In genomic region chr1:120013111-120013510, GRCm38 (mm10) we compare ENCODE assay signal across 8 mouse cellular contexts. TPM values are rescaled to one million over a fixed set of nuclear protein-coding genes. Genes with fewer than 3 reads are reported as not detected.
DNase-seq lines count a peak whose midpoint lies in the region; ATAC-seq and TF ChIP-seq lines count a peak whose summit lies in the region.
"Had no signal": no experiment of that assay in that cellular context is flagged by ENCODE, and none has a peak within 500 bp of the region (broad histone marks: within the 10 kb centered on the region; RNA-seq: fewer than 3 reads in every experiment).

No protein-coding gene starts in this region.

- no peaks in the 10 kb centered on the region for H3K9me3 ChIP-seq in E14TG2a.4 (ENCODE audit: low read length)
- H3K9me3 ChIP-seq: stomach, embryonic 15.5 days had no signal

- no peak for DNase-seq in Patski (ENCODE audit: low read depth, low spot score)
- peak; percentile 89 to 92 for DNase-seq in cerebellum, postnatal 10 days
- DNase-seq in gastrocnemius, postnatal 14 days = peak; percentile 61
- DNase-seq in kidney, postnatal 36 days = peak; percentile 56 to 91
- DNase-seq in lung, postnatal 14 days = peak; percentile 81
- peak; percentile 52 to 81 for DNase-seq in spleen, postnatal 10 days (ENCODE audit: low spot score in 2 of 2)

- no peaks in the 10 kb centered on the region for H3K36me3 ChIP-seq in E14TG2a.4 (ENCODE audit: insufficient read depth, low read length)
- H3K36me3 ChIP-seq: stomach, embryonic 15.5 days had no signal

- peaks cover 4% of the 10 kb centered on the region for H3K4me1 ChIP-seq in E14TG2a.4 (replicated peaks; ENCODE audit: low read depth, low read length)
- H3K4me1 ChIP-seq: stomach, embryonic 15.5 days had no signal

- intact Hi-C loops in gastrocnemius, postnatal 14 days (cut with DNase I; ENCODE audit: low total_unique reads) = no loop called here

- ATAC-seq in Patski = no peak

- in situ Hi-C loops in Patski (cut with MboI; ENCODE audit: low pct_unique_long_range_greater_than_20kb) = loop anchor here (5.0 to 10.0 kb wide), 3 partner anchors 96 to 458 kb away; no protein-coding TSS in a partner anchor

- POLR2A ChIA-PET in Patski (lab: Charles Lee) = interaction anchor here (0.5 to 1.7 kb wide), 2 partner anchors 11 to 202 kb away, joined by 3 to 5 read pairs; no protein-coding TSS in a partner anchor

- no peak overlapping the region for H3K4me3 ChIP-seq in E14TG2a.4 (replicated peaks; ENCODE audit: low read length)
- H3K4me3 ChIP-seq: stomach, embryonic 15.5 days had no signal

- H3K27me3 ChIP-seq in E14TG2a.4 (ENCODE audit: insufficient read depth, low read length) = peaks cover 42% of the 10 kb centered on the region
- H3K27me3 ChIP-seq in Patski = no peaks in the 10 kb centered on the region

- CTCF ChIA-PET in Patski (lab: Charles Lee) = interaction anchor here (0.8 to 2.7 kb wide), 17 partner anchors 9 to 555 kb away, joined by 3 to 14 read pairs (median 5); partner anchors contain the start of genes Cfap221 and Tmem177

- peak; percentile 79 for TF ChIP-seq CTCF in E14TG2a.4 (conservative IDR thresholded peaks at IDR 0.05; ENCODE audit: low read length)
- TF ChIP-seq CTCF in Patski (IDR thresholded peaks at IDR 0.05) = peak; percentile 92

RNA-seq across cellular contexts. Expression of gene Sctr, which starts 6.4 kb away (rescaled TPM):
- 0.04 TPM for polyA plus RNA-seq in Patski (2021)
- total RNA-seq in gastrocnemius, postnatal 14 days (2021) = 1 to 10 TPM; 2.0 to 2.3 TPM

RNA-seq across cellular contexts. Expression of gene Cfap221, which starts 16.1 kb away (rescaled TPM):
- 1.0 TPM for polyA plus RNA-seq in Patski (2021)
- not detected for total RNA-seq in gastrocnemius, postnatal 14 days (2021)
